Mouse (Mus musculus): ENCODE measurements around the gene Irf2bpl.

GRCm38 (mm10) chr12:86891454-86891785 lies 6.8 kb upstream of the Irf2bpl start:
- TF ChIP-seq CTCF (conservative IDR thresholded peaks at IDR 0.05 in 1 of 2, IDR thresholded peaks at IDR 0.05 in 1 of 2; ENCODE audit: low read depth in 2 of 2, low read length in 2 of 2) (no peak), USF1 (IDR thresholded peaks at IDR 0.05; ENCODE audit: low read depth, low read length) (no peak), CHD2 (IDR thresholded peaks at IDR 0.05; ENCODE audit: low read length) (no peak), MAX (IDR thresholded peaks at IDR 0.05; ENCODE audit: low read length) (no peak), ETS1 (conservative IDR thresholded peaks at IDR 0.05; ENCODE audit: low read depth, low read length) (no peak)

Measured in CH12.LX (cell line).